Mouse (Mus musculus): ENCODE results near the gene Crlf1. TPM values are rescaled to one million over a fixed set of nuclear protein-coding genes. Genes with fewer than 3 reads are reported as not detected.

Crlf1 gene
- polyA plus RNA-seq, 1 experiment = not detected

DNA sequence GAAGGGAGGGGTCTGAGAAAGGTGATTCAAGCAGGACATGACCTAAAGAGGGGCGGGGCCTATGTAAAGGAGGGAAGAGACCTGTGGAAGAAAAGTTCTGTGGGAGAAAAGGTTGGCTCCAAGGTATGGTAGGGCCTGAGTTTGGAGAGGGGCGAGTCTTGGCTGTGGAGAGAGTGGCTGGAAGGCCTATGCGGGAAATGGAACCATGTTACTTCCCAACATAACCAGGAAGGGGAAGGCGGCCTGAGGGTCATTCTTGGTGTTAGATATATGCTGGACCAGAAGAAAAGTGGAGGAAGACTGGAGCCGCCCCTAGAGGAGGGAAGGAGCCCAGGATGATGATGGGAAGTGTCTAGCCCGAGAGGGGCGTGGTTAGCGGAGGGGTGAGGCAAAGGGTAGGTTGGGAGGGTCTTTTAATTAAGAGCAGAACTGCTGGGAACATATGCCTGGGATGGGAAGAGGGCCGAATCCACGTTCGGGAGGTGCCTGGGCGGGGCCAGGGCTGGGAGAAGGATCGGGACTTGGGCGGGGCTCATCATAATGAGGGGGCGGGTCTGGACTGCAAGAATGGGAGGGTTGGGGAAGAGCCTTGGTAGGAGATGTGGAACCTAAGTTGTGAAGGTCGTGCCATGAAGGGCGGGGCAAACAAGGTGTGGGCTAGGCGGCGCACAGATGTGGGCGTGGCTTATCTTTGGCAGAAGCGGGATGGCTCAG is 15.5 kb upstream of the Crlf1 start:
- WGBS = 5% methylated on average over 21 of the region's 21 CpGs
- H3K27ac ChIP-seq (ENCODE audit: insufficient read depth, low read depth, low read length) = no peak overlapping the region
- peaks cover 24% of the 10 kb centered on the region for H3K4me1 ChIP-seq (ENCODE audit: control insufficient read depth, insufficient read depth, low read length)
- TF ChIP-seq CTCF (IDR thresholded peaks at IDR 0.05; ENCODE audit: insufficient read depth, low read depth, low read length) = no peak
- no peak for TF ChIP-seq POLR2A (IDR thresholded peaks at IDR 0.05; ENCODE audit: insufficient read depth, low read depth, low read length)
- H3K4me3 ChIP-seq (ENCODE audit: insufficient read depth, low read depth, low read length) = peak overlapping the region; percentile 74

DNA sequence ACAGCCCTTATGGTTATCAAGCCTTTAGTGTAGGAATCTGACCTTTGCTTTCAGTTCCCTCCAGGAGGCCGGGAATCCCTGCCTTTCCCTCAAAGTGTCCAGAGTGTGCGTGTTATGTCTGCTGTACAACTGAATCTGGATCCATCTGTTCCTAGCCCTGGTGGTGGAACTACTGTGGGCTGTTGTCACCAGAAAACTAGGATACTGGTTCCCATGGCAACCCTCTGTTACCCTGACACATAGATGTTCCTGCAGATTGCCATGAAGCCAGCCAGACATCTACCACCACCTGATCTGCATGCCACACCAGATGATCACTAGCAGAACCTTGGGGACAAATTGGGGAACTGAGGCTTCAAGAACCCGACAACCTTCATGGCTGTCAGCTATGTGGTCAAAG is 11.1 kb upstream of the Crlf1 start:
- Histone ChIP-seq H3K4me1 (ENCODE audit: control insufficient read depth, insufficient read depth, low read length) (peaks cover 23% of the 10 kb centered on the region), H3K4me3 (ENCODE audit: insufficient read depth, low read depth, low read length) (no peak overlapping the region), H3K27ac (ENCODE audit: insufficient read depth, low read depth, low read length) (no peak overlapping the region)
- 62% methylated on average over 3 of the region's 3 CpGs for WGBS
- TF ChIP-seq CTCF (IDR thresholded peaks at IDR 0.05; ENCODE audit: insufficient read depth, low read depth, low read length) (no peak), POLR2A (IDR thresholded peaks at IDR 0.05; ENCODE audit: insufficient read depth, low read depth, low read length) (no peak)

GRCm38 (mm10) chr8:70482943-70483342 is 10.0 kb upstream of the Crlf1 start:
- Histone ChIP-seq H3K27ac (ENCODE audit: insufficient read depth, low read depth, low read length) (no peak overlapping the region), H3K4me3 (ENCODE audit: insufficient read depth, low read depth, low read length) (no peak overlapping the region), H3K4me1 (ENCODE audit: control insufficient read depth, insufficient read depth, low read length) (peaks cover 17% of the 10 kb centered on the region)
- WGBS = 67% methylated on average over 2 of the region's 2 CpGs
- TF ChIP-seq CTCF (IDR thresholded peaks at IDR 0.05; ENCODE audit: insufficient read depth, low read depth, low read length) = no peak
- TF ChIP-seq POLR2A (IDR thresholded peaks at IDR 0.05; ENCODE audit: insufficient read depth, low read depth, low read length) = no peak

DNA sequence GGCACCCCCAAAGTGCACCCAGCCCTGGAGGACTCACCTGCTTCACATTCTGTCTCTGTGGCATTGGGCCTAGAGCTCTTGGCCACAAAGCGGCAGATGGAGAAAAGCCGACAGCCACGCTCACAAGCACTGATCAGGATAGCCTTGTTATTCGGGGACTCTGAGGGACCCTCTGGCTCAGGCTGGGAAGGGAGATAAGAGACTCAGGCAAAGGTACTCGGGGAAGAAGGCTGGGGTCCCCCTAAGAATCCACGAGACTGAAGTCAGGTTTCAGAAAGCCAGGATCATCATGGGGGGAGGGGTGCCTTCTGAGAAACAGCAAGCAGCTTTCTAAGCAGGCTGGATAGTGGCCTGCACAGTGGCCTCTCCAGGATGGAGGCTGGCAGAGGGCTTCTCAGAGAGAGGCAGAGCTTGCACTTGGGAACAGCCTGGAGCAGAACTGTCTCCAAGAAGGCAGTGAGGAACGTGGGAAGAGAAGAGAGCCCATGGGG is 6.7 kb upstream of the Crlf1 start:
- WGBS = 51% methylated on average over 7 of the region's 7 CpGs
- Histone ChIP-seq H3K27ac (ENCODE audit: insufficient read depth, low read depth, low read length) (no peak overlapping the region), H3K4me3 (ENCODE audit: insufficient read depth, low read depth, low read length) (peak overlapping the region; percentile 89), H3K4me1 (ENCODE audit: control insufficient read depth, insufficient read depth, low read length) (peaks cover 35% of the 10 kb centered on the region)
- no peak for TF ChIP-seq POLR2A (IDR thresholded peaks at IDR 0.05; ENCODE audit: insufficient read depth, low read depth, low read length)
- no peak for TF ChIP-seq CTCF (IDR thresholded peaks at IDR 0.05; ENCODE audit: insufficient read depth, low read depth, low read length)

GRCm38 (mm10) chr8:70486941-70487520 is 5.9 kb upstream of the Crlf1 start, which contains the start of gene Tmem59l:
TSS of gene Tmem59l (minus strand) at chr8:70487358.
- WGBS = 7% methylated on average over 33 of the region's 33 CpGs
- TF ChIP-seq CTCF (IDR thresholded peaks at IDR 0.05; ENCODE audit: insufficient read depth, low read depth, low read length) = no peak
- peak; percentile 31; the same call in 1 of the 2 replicates for TF ChIP-seq POLR2A (IDR thresholded peaks at IDR 0.05; ENCODE audit: insufficient read depth, low read depth, low read length)
- H3K27ac ChIP-seq (ENCODE audit: insufficient read depth, low read depth, low read length) = peak within 1 kb of the TSS; percentile 54

DNA sequence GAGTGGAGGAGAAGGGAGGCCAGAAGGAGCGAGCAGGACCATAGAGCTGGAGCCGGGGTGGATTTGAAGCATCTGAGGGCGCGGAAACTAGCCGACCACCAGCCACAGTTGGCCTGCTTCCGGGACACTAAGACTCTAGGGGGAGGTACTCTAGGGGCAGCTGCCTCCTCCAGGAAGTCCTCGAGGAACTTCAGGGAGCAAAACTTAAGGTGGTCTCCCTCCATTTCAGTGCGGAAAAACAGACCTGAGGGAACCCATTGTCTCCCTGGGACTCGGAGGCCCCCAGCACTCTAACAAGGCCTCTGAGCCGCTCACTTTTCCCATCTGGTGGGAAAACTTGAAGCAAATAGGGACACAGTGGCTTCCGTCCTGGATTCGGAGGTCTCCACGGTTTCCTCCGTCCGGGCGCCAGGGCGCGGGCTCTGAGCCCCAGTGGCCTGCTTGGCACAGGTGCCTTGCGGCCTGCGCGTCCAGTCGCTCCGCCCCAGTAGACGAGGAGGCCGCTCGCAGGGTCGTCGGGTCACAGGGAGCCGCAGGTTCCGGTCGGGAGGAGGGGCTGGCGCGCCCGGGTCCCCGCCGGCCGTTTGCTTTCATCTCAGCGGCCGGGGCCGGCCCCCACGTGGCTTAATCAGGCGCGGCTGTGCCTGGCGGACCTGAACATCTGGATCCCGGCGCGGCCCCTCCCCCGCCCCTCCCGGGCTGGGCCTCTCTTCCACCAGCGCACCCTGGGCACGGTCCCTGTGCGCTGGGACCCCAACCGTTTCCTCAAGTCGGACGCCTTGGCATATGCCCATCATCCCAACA is 4.8 kb upstream of the Crlf1 start:
- Histone ChIP-seq H3K4me1 (ENCODE audit: control insufficient read depth, insufficient read depth, low read length) (peaks cover 44% of the 10 kb centered on the region), H3K4me3 (ENCODE audit: insufficient read depth, low read depth, low read length) (peak overlapping the region; percentile 89), H3K27ac (ENCODE audit: insufficient read depth, low read depth, low read length) (no peak overlapping the region)
- TF ChIP-seq CTCF (IDR thresholded peaks at IDR 0.05; ENCODE audit: insufficient read depth, low read depth, low read length) (no peak), POLR2A (IDR thresholded peaks at IDR 0.05; ENCODE audit: insufficient read depth, low read depth, low read length) (no peak)
- 9% methylated on average over 55 of the region's 55 CpGs for WGBS

More at GRCm38 (mm10) chr8:70486941-70487520, 5.9 kb upstream of the Crlf1 start, which contains the start of gene Tmem59l:
- peak within 1 kb of the TSS; percentile 89 for H3K4me3 ChIP-seq (ENCODE audit: insufficient read depth, low read depth, low read length)
- peaks cover 33% of the 10 kb centered on the region for H3K4me1 ChIP-seq (ENCODE audit: control insufficient read depth, insufficient read depth, low read length)

DNA sequence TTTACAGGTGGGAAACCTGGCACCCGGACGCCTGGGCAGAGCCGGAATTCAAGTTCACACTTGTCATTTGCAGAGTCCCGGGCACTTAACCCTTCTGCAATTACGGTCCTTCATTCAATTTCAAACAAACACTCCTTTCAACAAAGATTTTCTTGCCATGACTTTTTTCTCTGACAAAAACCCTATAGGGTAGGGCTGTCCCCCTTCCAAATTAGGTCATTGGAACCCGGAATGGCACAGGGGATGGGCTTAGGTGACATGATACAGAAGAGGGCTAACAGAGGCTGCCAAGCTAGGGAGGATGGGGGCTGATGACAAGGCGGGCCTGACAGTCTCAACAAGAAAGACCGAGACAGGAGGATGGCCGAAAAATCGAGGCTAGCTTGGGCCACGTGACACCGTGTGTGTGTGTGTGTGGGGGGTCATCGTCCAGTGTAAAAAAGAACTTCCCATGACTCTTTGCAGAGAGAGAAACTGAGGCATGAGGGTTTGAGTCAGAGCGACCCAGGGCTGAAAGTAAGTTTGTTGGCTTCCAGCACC is 4.0 kb upstream of the Crlf1 start:
- WGBS = 15% methylated on average over 14 of the region's 14 CpGs
- Histone ChIP-seq H3K27ac (ENCODE audit: insufficient read depth, low read depth, low read length) (no peak overlapping the region), H3K4me3 (ENCODE audit: insufficient read depth, low read depth, low read length) (no peak overlapping the region), H3K4me1 (ENCODE audit: control insufficient read depth, insufficient read depth, low read length) (peaks cover 52% of the 10 kb centered on the region)
- TF ChIP-seq POLR2A (IDR thresholded peaks at IDR 0.05; ENCODE audit: insufficient read depth, low read depth, low read length) (no peak), CTCF (IDR thresholded peaks at IDR 0.05; ENCODE audit: insufficient read depth, low read depth, low read length) (no peak)

- H3K4me1 ChIP-seq (ENCODE audit: control insufficient read depth, insufficient read depth, low read length) = peaks cover 58% of the 10 kb centered on the region
- no peak for TF ChIP-seq POLR2A (IDR thresholded peaks at IDR 0.05; ENCODE audit: insufficient read depth, low read depth, low read length)
- no peak for TF ChIP-seq CTCF (IDR thresholded peaks at IDR 0.05; ENCODE audit: insufficient read depth, low read depth, low read length)
- WGBS = 4% methylated on average over 41 of the region's 41 CpGs
- 0 out of 2 replicates have a peak overlapping the region, but pooled peaks have one; percentile 6 for H3K4me3 ChIP-seq (ENCODE audit: insufficient read depth, low read depth, low read length)
- no peak overlapping the region for H3K27ac ChIP-seq (ENCODE audit: insufficient read depth, low read depth, low read length)
Observed at GRCm38 (mm10) chr8:70489576-70489975, 3.4 kb upstream of the Crlf1 start.
